Mouse (Mus musculus): Measurements from ENCODE around the gene Morc2a.

Morc2a gene

DNA sequence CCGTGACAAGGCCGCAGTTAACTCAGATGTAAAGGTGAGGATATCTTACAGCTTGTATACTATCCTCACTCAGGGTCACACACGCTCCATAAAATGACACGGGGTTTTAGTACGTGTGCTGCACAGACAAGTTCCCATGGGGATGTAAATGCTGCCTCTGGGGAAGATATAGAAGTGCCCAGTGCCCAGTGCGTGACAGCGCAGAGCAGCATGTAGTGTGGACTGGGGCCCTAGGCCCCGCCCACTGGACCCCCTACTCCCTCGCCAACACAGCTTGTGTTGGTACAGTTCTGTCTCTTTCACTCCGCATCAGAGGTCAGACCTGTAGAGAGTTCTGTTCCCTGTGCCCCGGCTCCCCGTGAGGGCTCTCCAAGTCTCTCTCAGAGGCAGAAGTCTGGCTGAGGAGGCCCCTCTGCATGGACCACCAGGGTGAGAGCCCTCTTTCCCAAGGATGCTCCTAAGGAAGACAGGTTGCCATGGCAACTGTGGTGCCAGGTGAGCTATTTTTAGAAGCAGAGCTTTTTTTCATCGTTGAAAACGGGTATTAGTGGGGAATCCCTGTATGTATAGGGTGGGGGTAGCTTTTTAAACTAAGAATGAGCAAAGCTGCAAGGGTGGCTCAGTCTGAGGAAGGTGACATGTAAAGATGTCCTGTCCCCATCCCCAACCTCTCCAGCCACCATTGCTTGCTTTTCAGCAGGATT is 85.1 kb downstream of the Morc2a start:
- no peak for DNase-seq (ENCODE audit: low read depth)

GRCm38 (mm10) chr11:3735715-3736114 is 86.7 kb downstream of the Morc2a start:
- no peak for DNase-seq (ENCODE audit: low read depth)

DNA sequence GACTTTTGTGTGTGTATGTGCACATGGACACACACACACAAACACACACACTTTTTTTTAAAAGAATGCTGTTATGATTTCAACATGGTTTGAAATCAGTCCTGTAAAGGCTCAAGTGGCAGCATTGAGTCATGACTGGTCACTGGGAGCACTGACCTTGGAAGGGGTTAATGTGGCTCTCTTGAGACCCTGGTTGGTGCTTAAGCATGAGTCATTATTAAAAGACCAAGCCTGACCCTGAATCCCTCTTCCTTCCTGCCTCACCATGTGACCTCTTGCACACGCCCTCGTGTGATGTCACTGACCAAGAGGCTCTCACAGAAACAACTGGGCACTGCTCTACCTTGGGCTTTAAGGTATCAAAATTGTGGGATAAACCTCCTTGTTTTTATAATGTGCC is 89.8 kb downstream of the Morc2a start:
- DNase-seq (ENCODE audit: low read depth): no peak

Data from c-Kit-positive CD71-negative TER-119-negative erythroid progenitor cells, embryonic 14.5 days (primary cell).